Mouse (Mus musculus): ENCODE results near the gene Ccdc50. TPM values are rescaled to one million over a fixed set of nuclear protein-coding genes. Genes with fewer than 3 reads are reported as not detected.
A peak's percentile ranks its signal among the peaks of the same experiment; 100 is the strongest.

Ccdc50 gene
- polyA plus RNA-seq, 2 experiments from 2014 or later = 24.1 to 32.8 TPM

GRCm38 (mm10) chr16:27395251-27396037 lies 6.8 kb downstream of the Ccdc50 start:
- ATAC-seq = no peak

DNA sequence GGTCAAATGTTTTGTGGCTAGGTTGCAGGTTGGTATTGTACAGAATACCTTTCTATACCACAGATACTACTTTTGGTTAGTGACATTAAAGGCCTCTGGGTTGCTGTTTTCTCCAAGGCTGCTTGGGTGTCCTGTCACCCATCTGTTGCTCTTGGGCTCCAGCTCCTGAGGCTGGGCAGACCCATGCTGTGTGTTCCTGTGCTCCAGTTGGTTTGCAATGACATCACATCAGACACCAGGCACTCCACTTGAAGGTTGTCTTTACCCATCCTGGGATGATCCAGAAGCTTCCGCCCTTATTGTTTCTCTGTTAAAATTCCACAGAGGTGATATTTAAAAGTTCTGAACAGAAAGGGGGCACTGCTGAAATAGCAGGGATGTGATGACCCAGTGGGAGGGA lies 8.3 kb downstream of the Ccdc50 start:
- ATAC-seq = no peak

DNA sequence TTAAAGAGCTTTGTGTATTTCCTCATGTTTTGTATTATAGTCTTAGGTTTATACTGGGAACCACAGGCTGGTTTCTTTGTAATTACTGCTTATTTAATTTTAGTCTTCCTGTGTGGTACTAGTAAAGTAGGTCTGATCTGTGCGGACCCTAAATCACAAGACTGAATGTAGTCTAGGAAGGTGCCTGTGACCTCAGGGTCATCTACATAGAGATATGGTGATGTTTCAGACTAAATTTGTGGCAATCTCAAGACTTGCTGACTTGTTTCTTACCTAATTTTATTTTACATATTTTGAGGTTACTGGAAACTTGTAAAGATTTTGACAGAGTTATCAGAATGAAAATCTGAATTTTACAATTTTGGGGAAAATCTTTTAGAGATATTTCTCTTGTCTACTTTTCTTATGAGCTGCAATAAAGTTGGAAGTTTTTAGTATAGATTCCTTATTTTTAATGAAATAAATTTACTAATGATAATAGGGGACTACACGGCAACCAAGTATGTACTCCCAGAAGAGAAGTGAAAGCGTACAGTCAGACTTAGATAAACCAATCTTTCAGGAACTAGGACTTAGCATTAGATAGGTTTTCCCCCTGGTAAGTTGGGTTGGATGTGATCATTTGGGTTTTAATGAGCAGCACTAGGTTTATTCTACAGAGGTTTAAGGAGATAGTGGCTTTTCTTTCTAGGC lies 10.5 kb downstream of the Ccdc50 start:
- ATAC-seq = no peak

DNA sequence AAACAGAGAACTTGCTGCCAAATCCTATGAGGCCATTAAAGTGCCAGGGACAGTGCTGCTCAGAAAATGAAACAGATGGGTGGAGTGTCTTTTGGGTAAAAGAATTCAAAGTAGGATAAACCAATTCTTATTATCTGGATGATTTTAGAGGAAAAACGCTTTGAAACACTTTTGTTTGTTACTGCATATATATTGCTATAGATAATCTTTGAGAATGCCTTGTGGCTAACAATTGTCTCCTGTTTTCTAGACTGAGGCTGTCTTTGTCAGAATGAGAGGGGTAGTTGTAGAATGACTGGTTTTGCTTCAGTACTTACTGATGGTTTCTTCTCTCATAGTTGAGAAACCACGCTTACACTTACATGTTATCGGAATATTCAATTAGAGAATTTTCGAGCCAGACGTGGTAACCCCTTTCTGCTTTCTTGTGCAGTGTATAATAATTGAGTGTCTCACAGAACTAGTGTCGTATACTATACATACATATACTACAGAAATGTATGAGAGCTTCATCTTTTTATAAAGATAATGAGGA lies 11.1 kb downstream of the Ccdc50 start:
- no peak for ATAC-seq

- ATAC-seq = no peak
These were observed 12.9 kb downstream of the Ccdc50 start for GRCm38 (mm10) chr16:27401579-27401978.

DNA sequence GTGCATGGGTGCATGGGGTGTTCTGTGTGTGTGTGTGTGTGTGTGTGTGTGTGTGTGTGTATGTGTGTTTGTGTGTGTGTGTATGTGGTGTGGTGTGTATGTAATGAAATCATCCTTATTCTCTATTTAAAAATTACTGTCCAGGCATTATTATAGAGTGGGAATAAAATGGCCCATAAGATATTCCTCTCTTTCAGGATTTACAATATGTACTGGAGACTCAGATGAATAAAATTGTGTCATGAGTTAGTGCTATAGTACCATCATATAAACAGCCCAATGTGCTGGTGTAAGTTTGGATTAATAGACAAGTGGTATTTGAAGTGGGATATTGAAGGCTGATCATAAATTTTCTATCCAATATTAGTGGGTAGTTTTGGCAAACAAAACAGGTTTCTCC lies 15.4 kb downstream of the Ccdc50 start:
- no peak for ATAC-seq

GRCm38 (mm10) chr16:27416937-27417584 lies 28.4 kb downstream of the Ccdc50 start:
- ATAC-seq = no peak

- ATAC-seq = no peak
These were observed 29.0 kb downstream of the Ccdc50 start for GRCm38 (mm10) chr16:27417632-27418031.

DNA sequence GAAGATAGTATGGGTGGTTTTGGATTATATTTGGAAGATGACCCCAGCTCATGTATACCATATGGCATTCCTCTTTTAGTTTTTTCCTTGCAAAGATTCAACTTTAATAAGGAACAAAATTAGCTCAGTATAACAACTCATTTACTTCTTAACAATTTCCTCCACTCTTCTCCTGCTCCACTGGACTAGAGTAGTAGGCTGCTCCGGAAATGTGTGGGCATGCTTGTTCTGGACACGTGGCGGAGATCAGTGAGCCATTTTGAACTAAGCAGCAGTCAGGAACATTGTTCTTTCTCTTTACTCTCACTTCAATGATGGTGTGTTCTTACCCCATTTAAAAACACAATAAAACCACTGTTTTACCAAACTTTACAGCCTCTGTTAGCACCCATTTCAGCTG lies 32.3 kb downstream of the Ccdc50 start:
- no peak for ATAC-seq

DNA sequence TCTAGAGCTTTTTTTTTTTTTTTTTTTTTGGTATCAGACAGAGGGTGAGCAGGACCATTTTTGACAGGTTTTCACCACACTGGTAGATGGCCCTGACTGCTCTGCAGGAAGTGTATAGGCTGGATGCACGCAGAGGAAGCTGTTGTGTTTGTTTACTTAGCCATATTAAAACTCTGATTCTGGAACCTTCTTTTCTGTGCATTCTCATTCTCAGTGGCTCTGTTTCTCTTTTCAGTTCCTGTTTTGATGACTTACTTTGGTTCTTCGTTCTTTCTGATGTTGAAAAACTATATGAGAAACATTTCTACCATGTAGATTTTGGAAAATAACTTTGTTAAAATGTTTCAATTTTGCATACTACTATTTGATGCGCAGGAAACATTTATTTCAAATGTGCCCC lies 46.4 kb downstream of the Ccdc50 start:
- ATAC-seq = no peak

- peak; percentile 43 for ATAC-seq
These were observed 55.3 kb downstream of the Ccdc50 start for GRCm38 (mm10) chr16:27443941-27444340.

DNA sequence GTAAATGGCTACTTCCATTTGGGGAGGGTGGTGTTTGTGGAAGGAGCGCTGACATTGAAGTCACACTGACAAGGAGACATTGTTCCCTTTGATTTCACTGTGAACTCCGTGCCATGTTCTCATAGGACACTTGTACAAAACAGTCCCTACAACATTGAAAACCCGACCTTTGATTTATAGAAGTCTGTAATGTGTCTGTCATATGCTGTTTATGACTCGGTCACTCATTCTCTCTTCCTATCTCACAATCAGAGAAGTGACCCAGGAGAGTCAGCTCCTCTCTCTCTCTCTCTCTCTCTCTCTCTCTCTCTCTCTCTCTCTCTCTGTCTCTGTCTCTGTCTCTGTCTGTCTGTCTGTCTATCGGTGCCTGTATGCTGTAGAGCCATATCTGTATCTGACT lies 60.7 kb downstream of the Ccdc50 start:
- no peak for ATAC-seq

DNA sequence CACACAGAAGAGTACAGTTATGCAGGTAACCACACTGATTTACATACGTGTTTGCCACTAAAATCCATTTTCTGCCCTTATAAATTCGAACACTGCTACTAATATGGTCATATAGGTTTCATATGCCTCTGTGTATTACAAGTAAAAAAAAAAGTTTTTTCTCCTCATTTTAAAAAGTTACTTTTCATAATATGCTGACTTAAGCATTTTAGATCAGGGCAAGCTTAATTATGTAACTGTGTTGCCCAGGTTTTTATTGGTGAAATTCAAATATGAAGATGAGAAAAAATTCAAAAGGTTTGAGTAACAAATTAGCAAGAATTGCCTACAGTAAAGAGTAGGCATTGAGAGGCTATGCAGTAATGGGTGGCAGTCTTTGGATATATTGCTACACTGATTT lies 62.0 kb downstream of the Ccdc50 start:
- ATAC-seq = no peak

- no peak for ATAC-seq
These were observed 64.7 kb downstream of the Ccdc50 start for GRCm38 (mm10) chr16:27453396-27453795.

GRCm38 (mm10) chr16:27453823-27454222 lies 65.2 kb downstream of the Ccdc50 start:
- no peak for ATAC-seq

- peak; percentile 83 for ATAC-seq
These were observed 68.6 kb downstream of the Ccdc50 start for GRCm38 (mm10) chr16:27457273-27457672.

DNA sequence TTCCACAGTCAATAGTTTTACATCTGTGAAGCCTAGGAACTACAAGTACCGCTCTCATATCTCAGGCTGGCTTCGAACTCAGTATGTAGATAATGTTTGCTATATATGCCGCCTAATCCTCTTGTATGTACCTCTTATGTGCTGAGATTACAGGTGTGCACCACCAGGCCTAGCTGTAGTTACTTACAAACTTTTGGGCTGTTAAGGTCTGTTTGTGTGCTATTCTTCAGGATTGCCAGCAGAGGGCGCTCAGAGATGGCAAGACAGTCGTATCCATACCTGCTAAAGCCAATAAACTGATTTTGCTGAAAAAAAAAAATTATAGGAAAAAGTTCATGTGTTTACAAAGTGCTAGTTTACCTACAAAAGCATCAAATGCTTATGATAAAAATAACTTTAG lies 80.1 kb downstream of the Ccdc50 start:
- ATAC-seq = no peak

DNA sequence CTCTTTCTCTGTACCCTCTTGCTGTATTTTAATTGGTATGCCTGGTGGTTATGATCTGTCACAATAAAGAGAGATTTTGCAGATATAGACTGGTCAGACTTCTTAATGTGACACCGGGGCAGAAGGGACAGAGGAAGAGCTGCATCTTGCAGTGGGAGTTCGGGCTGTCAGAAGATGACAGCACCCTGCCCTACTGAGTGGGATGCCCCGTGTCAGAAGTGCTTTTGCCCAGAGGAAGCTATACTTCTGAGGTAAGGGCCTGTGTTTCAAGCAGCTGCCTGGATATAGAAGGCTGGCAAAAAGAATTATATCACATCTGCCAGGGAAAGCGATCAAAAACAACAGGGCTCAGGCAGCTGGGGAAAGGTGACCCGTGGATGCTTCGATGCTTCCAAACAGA lies 82.7 kb downstream of the Ccdc50 start:
- no peak for ATAC-seq

DNA sequence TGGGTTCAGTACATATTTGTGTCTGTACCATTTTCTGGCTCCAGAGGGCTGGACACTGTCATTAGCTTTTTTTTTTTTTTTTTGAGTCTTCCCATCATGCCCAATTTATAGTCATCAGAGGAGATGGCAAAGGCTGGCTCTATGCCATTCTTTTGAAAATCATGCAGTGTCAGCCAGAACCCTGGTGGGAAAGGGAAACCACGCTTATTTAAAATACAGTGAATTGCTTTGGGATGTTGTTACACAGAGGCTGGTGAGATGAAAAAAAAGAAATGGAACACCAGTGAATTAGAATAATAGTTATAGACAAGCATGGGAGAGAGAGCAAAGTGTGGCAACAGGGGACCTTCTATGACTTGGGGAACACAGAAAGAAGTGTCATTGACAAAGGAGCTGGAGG lies 95.2 kb downstream of the Ccdc50 start:
- ATAC-seq = no peak
